Mouse (Mus musculus): ENCODE measurements around the gene Rhbdl1.

GRCm38 (mm10) chr17:25785281-25785745 lies 51.8 kb downstream of the Rhbdl1 start, which contains the start of gene Haghl:
- TF ChIP-seq CTCF (IDR thresholded peaks at IDR 0.05; ENCODE audit: borderline replicate concordance, insufficient read depth, low read length), result no peak
- TF ChIP-seq POLR2A (IDR thresholded peaks at IDR 0.05; ENCODE audit: low read depth, low read length), result peak; percentile 93
